Mouse (Mus musculus) heart, postnatal 0 days (tissue): ENCODE measurements around the gene 6030468B19Rik.

Experiments
- CTCF ChIP-seq: IDR thresholded peaks from 2 replicates; pipeline ENCODE4 v1.5.1; 2016; ENCODE audit warnings: antibody characterized with exemption, control low read depth, low read depth
- EP300 ChIP-seq: IDR thresholded peaks from 2 replicates; pipeline ENCODE4 v1.6.1; 2016; ENCODE audit warnings: antibody characterized with exemption, low read depth

DNA sequence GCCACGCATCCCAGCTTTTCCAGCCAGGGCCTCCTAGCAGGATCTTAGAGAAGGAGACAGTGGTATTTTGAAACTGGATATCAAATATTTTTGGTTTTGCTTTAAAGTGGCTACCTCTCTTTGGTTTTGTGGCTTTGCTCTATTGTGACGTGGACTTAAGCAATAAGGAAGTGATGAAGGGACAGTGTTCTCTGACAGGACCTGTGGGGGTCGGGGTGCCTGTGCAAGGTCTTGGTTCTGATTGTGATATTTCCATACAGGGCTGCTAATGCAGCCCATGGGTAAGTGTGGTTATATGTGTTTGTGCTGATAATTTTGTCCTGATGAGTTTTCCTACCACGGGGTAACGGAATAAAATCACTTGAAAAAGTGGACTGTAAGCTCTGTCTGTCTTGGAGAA, 57.9 kb downstream of the 6030468B19Rik start:
- no peak for TF ChIP-seq CTCF
- TF ChIP-seq EP300 = no peak
